Mouse (Mus musculus): Measurements from ENCODE around the gene 4921524J17Rik.

GRCm38 (mm10) chr8:85453256-85453655, 20.6 kb upstream of the 4921524J17Rik start:
- TF ChIP-seq CTCF (IDR thresholded peaks at IDR 0.05; ENCODE audit: low read depth, low read length) (no peak), EP300 (IDR thresholded peaks at IDR 0.05; ENCODE audit: insufficient read depth, low read depth, low read length) (no peak), POLR2A (IDR thresholded peaks at IDR 0.05; ENCODE audit: insufficient read depth, low read length) (no peak)

Measured in ES-Bruce4 (cell line).